8 mouse cellular contexts compared by ENCODE assay signal in genomic region chr5:110639459-110639858, GRCm38 (mm10). TPM values are rescaled to one million over a fixed set of nuclear protein-coding genes. Genes with fewer than 3 reads are reported as not detected.
DNase-seq lines count a peak whose midpoint lies in the region; ATAC-seq and TF ChIP-seq lines count a peak whose summit lies in the region.

No protein-coding gene starts in this region.

- 0 out of 2 replicates have a peak overlapping the region, but pooled peaks have one; percentile 15 for H3K4me2 ChIP-seq in forebrain, embryonic 11.5 days (ENCODE audit: low read depth, low read length, severe bottlenecking)
- H3K4me2 ChIP-seq in forebrain, embryonic 13.5 days, result no peak overlapping the region
- H3K4me2 ChIP-seq in intestine, postnatal 0 days (replicated peaks; ENCODE audit: low read depth), result peak overlapping the region; percentile 52

- no peak overlapping the region for H3K9ac ChIP-seq in forebrain, embryonic 11.5 days (ENCODE audit: low read length)
- no peak overlapping the region for H3K9ac ChIP-seq in forebrain, embryonic 13.5 days
- no peak overlapping the region for H3K9ac ChIP-seq in intestine, postnatal 0 days (ENCODE audit: low read depth, low read length)

- H3K36me3 ChIP-seq in forebrain, embryonic 11.5 days (ENCODE audit: control insufficient read depth, insufficient read depth, low read length), result no peaks in the 10 kb centered on the region
- H3K36me3 ChIP-seq in forebrain, embryonic 13.5 days (ENCODE audit: poor library complexity, severe bottlenecking), result no peaks in the 10 kb centered on the region
- H3K36me3 ChIP-seq in intestine, postnatal 0 days (ENCODE audit: control insufficient read depth, insufficient read depth), result no peaks in the 10 kb centered on the region

- peak; percentile 85 for DNase-seq in forebrain, embryonic 11.5 days (ENCODE audit: low spot score)
- peak; percentile 80 to 86 for DNase-seq in cerebellum, postnatal 10 days
- peak; percentile 46 for DNase-seq in gastrocnemius, postnatal 10 days
- peak; percentile 76 to 95 for DNase-seq in left cerebral cortex, postnatal 25 days (ENCODE audit: low spot score in 2 of 2)
- DNase-seq in mesoderm, embryonic 11.5 days (ENCODE audit: low read depth, low spot score), result peak; percentile 82
- DNase-seq in skeletal muscle tissue, adult 2 months (ENCODE audit: low read depth, low spot score), result peak; percentile 56

- intact Hi-C loops in left cerebral cortex, postnatal 25 days (cut with DNase I), result no loop called here

- no peak overlapping the region for H3K27ac ChIP-seq in forebrain, embryonic 11.5 days (ENCODE audit: low read depth, low read length)
- H3K27ac ChIP-seq in forebrain, embryonic 13.5 days, result no peak overlapping the region
- no peak overlapping the region for H3K27ac ChIP-seq in intestine, postnatal 0 days (ENCODE audit: low read depth, low read length)

- 29% methylated on average over 12 of the region's 12 CpGs for WGBS in forebrain, embryonic 11.5 days
- WGBS in forebrain, embryonic 13.5 days, result 26% methylated on average over 12 of the region's 12 CpGs
- WGBS in intestine, postnatal 0 days, result 20% methylated on average over 12 of the region's 12 CpGs

- H3K4me3 ChIP-seq in forebrain, embryonic 11.5 days (ENCODE audit: low read depth, low read length), result no peak overlapping the region
- no peak overlapping the region for H3K4me3 ChIP-seq in forebrain, embryonic 13.5 days
- H3K4me3 ChIP-seq in intestine, postnatal 0 days (ENCODE audit: low read depth, low read length), result no peak overlapping the region

- ATAC-seq in forebrain, embryonic 11.5 days (replicated peaks; ENCODE audit: low FRiP score), result no peak
- ATAC-seq in forebrain, embryonic 13.5 days, result no peak
- no peak for ATAC-seq in intestine, postnatal 0 days

- peak; percentile 85 for TF ChIP-seq CTCF in intestine, postnatal 0 days (IDR thresholded peaks at IDR 0.05; ENCODE audit: low read depth)

- H3K9me3 ChIP-seq in forebrain, embryonic 11.5 days (ENCODE audit: control insufficient read depth, low read length), result no peaks in the 10 kb centered on the region
- H3K9me3 ChIP-seq in forebrain, embryonic 13.5 days (replicated peaks), result no peaks in the 10 kb centered on the region
- H3K9me3 ChIP-seq in intestine, postnatal 0 days (ENCODE audit: control insufficient read depth), result no peaks in the 10 kb centered on the region

- no peaks in the 10 kb centered on the region for H3K27me3 ChIP-seq in forebrain, embryonic 11.5 days (ENCODE audit: control insufficient read depth, insufficient read depth, low read length)
- H3K27me3 ChIP-seq in forebrain, embryonic 13.5 days, result no peaks in the 10 kb centered on the region
- no peaks in the 10 kb centered on the region for H3K27me3 ChIP-seq in intestine, postnatal 0 days (replicated peaks; ENCODE audit: control insufficient read depth, insufficient read depth, low read length)

- no peaks in the 10 kb centered on the region for H3K4me1 ChIP-seq in forebrain, embryonic 11.5 days (replicated peaks; ENCODE audit: control insufficient read depth, insufficient read depth, low read length)
- no peaks in the 10 kb centered on the region for H3K4me1 ChIP-seq in forebrain, embryonic 13.5 days
- no peaks in the 10 kb centered on the region for H3K4me1 ChIP-seq in intestine, postnatal 0 days (replicated peaks; ENCODE audit: control insufficient read depth, insufficient read depth, low read length)

RNA-seq across cellular contexts. Expression of gene Noc4l, which starts 13.8 kb away (rescaled TPM):
- 68.9 and 78.2 TPM in 2 replicates for polyA plus RNA-seq in forebrain, embryonic 11.5 days (2014; fragmentation: Nextera tagmentation; extraction: Ambion mirVana)
- polyA plus RNA-seq in forebrain, embryonic 13.5 days (2015; fragmentation: Nextera tagmentation; extraction: Ambion mirVana), result 47.2 and 57.8 TPM in 2 replicates
- 10 to 100 TPM; 15.5 to 16.9 TPM for total RNA-seq in gastrocnemius, postnatal 10 days (2021)
- polyA plus RNA-seq in intestine, postnatal 0 days (2015; fragmentation: Nextera tagmentation; extraction: Ambion mirVana), result 15.8 and 17.2 TPM in 2 replicates
- 10 to 100 TPM; 24.9 to 25.6 TPM for total RNA-seq in left cerebral cortex, postnatal 25 days (2021)

RNA-seq across cellular contexts. Expression of gene Ddx51, which starts 13.8 kb away (rescaled TPM):
- 41.9 and 43.0 TPM in 2 replicates for polyA plus RNA-seq in forebrain, embryonic 11.5 days (2014; fragmentation: Nextera tagmentation; extraction: Ambion mirVana)
- polyA plus RNA-seq in forebrain, embryonic 13.5 days (2015; fragmentation: Nextera tagmentation; extraction: Ambion mirVana), result 17.9 and 21.2 TPM in 2 replicates
- 10 to 100 TPM in 1 of 2 experiments, 1 to 10 TPM in 1; 9.5 to 10.8 TPM for total RNA-seq in gastrocnemius, postnatal 10 days (2021)
- 4.9 and 6.9 TPM in 2 replicates for polyA plus RNA-seq in intestine, postnatal 0 days (2015; fragmentation: Nextera tagmentation; extraction: Ambion mirVana)
- 10 to 100 TPM; 23.7 to 26.4 TPM for total RNA-seq in left cerebral cortex, postnatal 25 days (2021)
